Comparison of ENCODE assay signal across 46 mouse cellular contexts in the genomic region with DNA sequence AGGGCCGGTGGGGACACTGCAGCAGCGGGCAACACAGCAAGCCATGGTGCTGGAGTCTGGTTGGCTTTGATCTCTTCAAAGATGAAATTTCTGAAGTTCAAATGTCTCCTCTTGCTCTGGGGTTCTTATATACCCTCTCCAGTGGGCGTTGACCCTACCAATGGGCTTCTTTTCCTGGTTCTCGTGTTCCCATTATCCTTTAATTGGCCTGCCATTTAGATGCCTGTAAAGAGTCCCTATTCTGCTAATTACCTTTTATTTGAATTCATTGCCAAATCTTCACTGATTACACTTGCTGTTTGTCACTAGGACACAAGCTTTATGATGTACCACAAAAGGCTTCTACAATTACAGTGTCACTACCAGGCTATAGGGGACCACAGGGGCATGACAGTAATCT. TPM values are rescaled to one million over a fixed set of nuclear protein-coding genes. Genes with fewer than 3 reads are reported as not detected.
"Had no signal": no experiment of that assay in that cellular context is flagged by ENCODE, and none has a peak within 500 bp of the region (broad histone marks: within the 10 kb centered on the region; RNA-seq: fewer than 3 reads in every experiment).

A gene (minus strand): TSS at position 101 of the 400 bp plus-strand sequence.

- H3K4me3 ChIP-seq: limb, embryonic 10.5 days; limb, embryonic 12.5 days; limb, embryonic 13.5 days; limb, embryonic 15.5 days; liver, embryonic 12.5 days; liver, embryonic 13.5 days; liver, embryonic 15.5 days; lung, embryonic 15.5 days; megakaryocyte, embryonic 14.5 days; midbrain, embryonic 10.5 days; midbrain, embryonic 12.5 days; midbrain, embryonic 13.5 days; midbrain, embryonic 15.5 days; myocyte; neural tube, embryonic 12.5 days; neural tube, embryonic 13.5 days had no signal

- DNase-seq: left cerebral cortex, postnatal 4 days; liver; liver, embryonic 13.5 days; liver, postnatal 0 days; lung, adult 18-20 months; lung, adult 2 months; lung, embryonic 14.5 days; lung, postnatal 10 days; lung, postnatal 14 days; lung, postnatal 36 days; lung, postnatal 4 days; midbrain, embryonic 14.5 days had no signal

- H3K27ac ChIP-seq: limb, embryonic 10.5 days; limb, embryonic 12.5 days; limb, embryonic 13.5 days; limb, embryonic 15.5 days; liver, embryonic 12.5 days; liver, embryonic 13.5 days; liver, embryonic 14.5 days; liver, embryonic 15.5 days; lung, embryonic 15.5 days; macrophage; midbrain, embryonic 10.5 days; midbrain, embryonic 12.5 days; midbrain, embryonic 13.5 days; midbrain, embryonic 15.5 days; neural tube, embryonic 12.5 days; neural tube, embryonic 13.5 days had no signal

- H3K4me1 ChIP-seq: limb, embryonic 10.5 days; limb, embryonic 12.5 days; limb, embryonic 13.5 days; limb, embryonic 15.5 days; liver, embryonic 12.5 days; liver, embryonic 13.5 days; liver, embryonic 15.5 days; lung, embryonic 15.5 days; megakaryocyte, embryonic 14.5 days; midbrain, embryonic 10.5 days; midbrain, embryonic 12.5 days; midbrain, embryonic 13.5 days; midbrain, embryonic 15.5 days; neural tube, embryonic 12.5 days; neural tube, embryonic 13.5 days had no signal

- H3K9me3 ChIP-seq: limb, embryonic 10.5 days; limb, embryonic 12.5 days; limb, embryonic 13.5 days; limb, embryonic 15.5 days; liver, embryonic 12.5 days; liver, embryonic 13.5 days; liver, embryonic 15.5 days; lung, embryonic 15.5 days; megakaryocyte, embryonic 14.5 days; midbrain, embryonic 10.5 days; midbrain, embryonic 12.5 days; midbrain, embryonic 13.5 days; midbrain, embryonic 15.5 days; neural tube, embryonic 12.5 days; neural tube, embryonic 13.5 days had no signal

- H3K27me3 ChIP-seq: limb, embryonic 12.5 days; limb, embryonic 13.5 days; limb, embryonic 15.5 days; liver, embryonic 12.5 days; liver, embryonic 13.5 days; liver, embryonic 15.5 days; lung, embryonic 15.5 days; megakaryocyte, embryonic 14.5 days; midbrain, embryonic 12.5 days; midbrain, embryonic 13.5 days; midbrain, embryonic 15.5 days; neural tube, embryonic 12.5 days; neural tube, embryonic 13.5 days had no signal

- H3K4me2 ChIP-seq: limb, embryonic 12.5 days; limb, embryonic 13.5 days; limb, embryonic 15.5 days; liver, embryonic 11.5 days; liver, embryonic 12.5 days; liver, embryonic 13.5 days; liver, embryonic 15.5 days; lung, embryonic 14.5 days; lung, embryonic 15.5 days; midbrain, embryonic 11.5 days; midbrain, embryonic 12.5 days; midbrain, embryonic 13.5 days; midbrain, embryonic 15.5 days; neural tube, embryonic 12.5 days; neural tube, embryonic 13.5 days had no signal

- H3K36me3 ChIP-seq: limb, embryonic 10.5 days; limb, embryonic 12.5 days; limb, embryonic 13.5 days; limb, embryonic 15.5 days; liver, embryonic 12.5 days; liver, embryonic 13.5 days; liver, embryonic 15.5 days; lung, embryonic 15.5 days; midbrain, embryonic 10.5 days; midbrain, embryonic 12.5 days; midbrain, embryonic 13.5 days; midbrain, embryonic 15.5 days; neural tube, embryonic 12.5 days; neural tube, embryonic 13.5 days had no signal

- H3K9ac ChIP-seq: limb, embryonic 12.5 days; limb, embryonic 13.5 days; limb, embryonic 15.5 days; liver, embryonic 12.5 days; liver, embryonic 13.5 days; liver, embryonic 14.5 days; liver, embryonic 15.5 days; liver, postnatal 0 days; lung, embryonic 14.5 days; lung, embryonic 15.5 days; midbrain, embryonic 12.5 days; midbrain, embryonic 13.5 days; midbrain, embryonic 15.5 days; neural tube, embryonic 12.5 days; neural tube, embryonic 13.5 days had no signal

- ATAC-seq: liver, embryonic 12.5 days; liver, postnatal 0 days; lung, postnatal 0 days; midbrain, embryonic 13.5 days; midbrain, embryonic 15.5 days; midbrain, embryonic 16.5 days had no signal

RNA-seq across cellular contexts. Expression of the gene that starts here (rescaled TPM):
- total RNA-seq: left cerebral cortex, postnatal 14 days; left cerebral cortex, postnatal 25 days; left cerebral cortex, postnatal 36 days; left cerebral cortex, postnatal 4 days; liver, adult 2 months; megakaryocyte progenitor cell, adult 5-6 weeks; megakaryocyte, adult 5-6 weeks; megakaryocyte-erythroid progenitor cell, adult 5-6 weeks; midbrain, postnatal 0 days; monocyte, adult 5-6 weeks had no signal
- polyA plus RNA-seq: limb, embryonic 10.5 days; limb, embryonic 11.5 days; limb, embryonic 12.5 days; limb, embryonic 13.5 days; liver, adult 2 months; liver, embryonic 11.5 days; liver, embryonic 12.5 days; liver, embryonic 13.5 days; liver, embryonic 14.5 days; liver, embryonic 15.5 days; liver, embryonic 16.5 days; liver, postnatal 0 days; lung, embryonic 14.5 days; lung, embryonic 15.5 days; lung, embryonic 16.5 days; lung, postnatal 0 days; macrophage; midbrain, embryonic 10.5 days; midbrain, embryonic 11.5 days; midbrain, embryonic 12.5 days; midbrain, embryonic 13.5 days; midbrain, embryonic 14.5 days; midbrain, embryonic 15.5 days; midbrain, embryonic 16.5 days; midbrain, postnatal 0 days; myocyte; neural tube, embryonic 11.5 days; neural tube, embryonic 12.5 days; neural tube, embryonic 13.5 days had no signal
